Mouse (Mus musculus): Measurements from ENCODE around the gene Rasal2.

- TF ChIP-seq ZNF384 (IDR thresholded peaks at IDR 0.05; ENCODE audit: low read depth, low read length) (no peak), HCFC1 (IDR thresholded peaks at IDR 0.05; ENCODE audit: borderline replicate concordance, insufficient read depth, low read length) (no peak), CHD2 (IDR thresholded peaks at IDR 0.05; ENCODE audit: low read depth, low read length) (no peak), MAFK (IDR thresholded peaks at IDR 0.05; ENCODE audit: insufficient read depth, low read depth, low read length) (no peak), ZC3H11A (IDR thresholded peaks at IDR 0.05; ENCODE audit: borderline replicate concordance, low read depth, low read length) (no peak)
Measured at GRCm38 (mm10) chr1:157443723-157444561, 31.5 kb upstream of the Rasal2 start.
